Mouse (Mus musculus): ENCODE results near the gene Cep97.
A peak's percentile ranks its signal among the peaks of the same experiment; 100 is the strongest.
"Not testable (repeated sequence)": the region's sequence is repeated elsewhere in the genome, so short reads cannot be mapped to it uniquely, and the experiment has no call there.

The Cep97 gene

GRCm38 (mm10) chr16:55934453-55935037 lies at the start of gene Cep97:
Gene Cep97 (minus strand): TSS chr16:55934855.
- DNase-seq (ENCODE audit: low read depth, low spot score): peak; percentile 97

- DNase-seq (ENCODE audit: low read depth, low spot score): no peak
Measured at GRCm38 (mm10) chr16:55974903-55975285, 40.2 kb upstream of the Cep97 start.

GRCm38 (mm10) chr16:55974256-55974902 lies 39.7 kb upstream of the Cep97 start:
- DNase-seq (ENCODE audit: low read depth, low spot score): peak; percentile 92

GRCm38 (mm10) chr16:55973431-55974255 lies 39.0 kb upstream of the Cep97 start, which contains the start of gene Zbtb11:
Gene Zbtb11 (plus strand): TSS chr16:55973883.
- peak; percentile 100 for DNase-seq (ENCODE audit: low read depth, low spot score)

- DNase-seq (ENCODE audit: low read depth, low spot score): no peak
Measured at GRCm38 (mm10) chr16:55972626-55973201, 38.1 kb upstream of the Cep97 start.

GRCm38 (mm10) chr16:55971735-55972615 lies 37.3 kb upstream of the Cep97 start:
- peak; percentile 48 for DNase-seq (ENCODE audit: low read depth, low spot score)

GRCm38 (mm10) chr16:55970416-55970815 lies 35.8 kb upstream of the Cep97 start:
- DNase-seq (ENCODE audit: low read depth, low spot score): no peak

- DNase-seq (ENCODE audit: low read depth, low spot score): peak; percentile 62
Measured at GRCm38 (mm10) chr16:55969147-55969546, 34.5 kb upstream of the Cep97 start.

GRCm38 (mm10) chr16:55967221-55967620 lies 32.6 kb upstream of the Cep97 start:
- peak; percentile 34 for DNase-seq (ENCODE audit: low read depth, low spot score)

GRCm38 (mm10) chr16:55966212-55966871 lies 31.7 kb upstream of the Cep97 start, which contains the start of gene Rpl24:
Gene Rpl24 (plus strand): TSS chr16:55966275.
- DNase-seq (ENCODE audit: low read depth, low spot score): peak; percentile 93

GRCm38 (mm10) chr16:55964126-55964949 lies 29.7 kb upstream of the Cep97 start:
- peak; percentile 75 for DNase-seq (ENCODE audit: low read depth, low spot score)

- not testable (repeated sequence) for DNase-seq (ENCODE audit: low read depth, low spot score)
Measured at GRCm38 (mm10) chr16:55963068-55963467, 28.4 kb upstream of the Cep97 start.

GRCm38 (mm10) chr16:55954196-55954595 lies 19.5 kb upstream of the Cep97 start:
- peak; percentile 65 for DNase-seq (ENCODE audit: low read depth, low spot score)

- DNase-seq (ENCODE audit: low read depth, low spot score): no peak
Measured at GRCm38 (mm10) chr16:55952771-55953170, 18.1 kb upstream of the Cep97 start.

- DNase-seq (ENCODE audit: low read depth, low spot score): peak; percentile 50
Measured at GRCm38 (mm10) chr16:55951679-55952327, 17.1 kb upstream of the Cep97 start.

GRCm38 (mm10) chr16:55950946-55951678 lies 16.5 kb upstream of the Cep97 start:
- DNase-seq (ENCODE audit: low read depth, low spot score): peak; percentile 96

- peak; percentile 56 for DNase-seq (ENCODE audit: low read depth, low spot score)
Measured at GRCm38 (mm10) chr16:55950462-55950861, 15.8 kb upstream of the Cep97 start.

GRCm38 (mm10) chr16:55948963-55949362 lies 14.3 kb upstream of the Cep97 start:
- DNase-seq (ENCODE audit: low read depth, low spot score): peak; percentile 88
